Mouse (Mus musculus) left cerebral cortex, adult 2 months (tissue): ENCODE data around the gene Rab11fip5. TPM values are rescaled to one million over a fixed set of nuclear protein-coding genes. Genes with fewer than 3 reads are reported as not detected.

ENCODE experiments used
- DNase-seq, 2 experiments: peaks; one replicate each; pipeline ENCODE4 v3.0.0; 2021 to 2022; ENCODE audit warnings: low spot score in 2 of 2, mixed read lengths in 1 of 2; ENCODE audit errors: extremely low spot score in 1 of 2
- H3K27ac ChIP-seq: fragments of 200-600 bp; 2 replicates; pipeline ENCODE4 v1.8.1; 2022
- H3K4me3 ChIP-seq: fragments of 200-600 bp; 2 replicates; pipeline ENCODE4 v1.8.1; 2022
- CTCF ChIP-seq: fragments of 200-600 bp; IDR thresholded peaks from 2 replicates; pipeline ENCODE4 v1.8.1; 2022; ENCODE audit warnings: antibody characterized with exemption, mild to moderate bottlenecking, moderate library complexity
- intact Hi-C: fragments of 180-260 bp; cut with DNase I; formaldehyde crosslinking; loops from one replicate; pipeline ENCODE4 v1.15.1; 2025
- microRNA-seq, 2 experiments: library from miRNA; unstranded; fragments of <30 nt; microRNA quantifications; one replicate each; pipeline ENCODE4 v1.2.0; 2021
- total RNA-seq, 2 experiments: library from RNA; stranded (reverse); gene quantifications; 2 replicates each; pipeline ENCODE4 v1.2.3; 2021

The Rab11fip5 gene
- total RNA-seq, 2 experiments from 2014 or later, result 74.5 to 78.6 TPM

GRCm38 (mm10) chr6:85295384-85296167 is 78.9 kb downstream of the Rab11fip5 start:
- Histone ChIP-seq H3K27ac (0 out of 2 replicates have a peak overlapping the region, but pooled peaks have one; percentile 18), H3K4me3 (no peak overlapping the region)
- intact Hi-C loops, result loop anchor here (2.0 kb wide), 1 partner anchor 35 kb away; no protein-coding TSS in a partner anchor
- no peak; the same call in 1 of the 2 replicates for TF ChIP-seq CTCF
- DNase-seq, result no peak

- no peak for TF ChIP-seq CTCF
- no peak overlapping the region for H3K4me3 ChIP-seq
- DNase-seq, result no peak
- peak overlapping the region; percentile 9; the same call in 1 of the 2 replicates for H3K27ac ChIP-seq
- intact Hi-C loops, result no loop called here
Measured at GRCm38 (mm10) chr6:85294004-85294379, 80.4 kb downstream of the Rab11fip5 start.

GRCm38 (mm10) chr6:85293255-85294003 is 81.0 kb downstream of the Rab11fip5 start:
- no peak overlapping the region for H3K4me3 ChIP-seq
- peak overlapping the region; percentile 9; the same call in 1 of the 2 replicates for H3K27ac ChIP-seq
- TF ChIP-seq CTCF, result no peak
- no peak for DNase-seq
- intact Hi-C loops, result no loop called here

GRCm38 (mm10) chr6:85290869-85291824 is 83.3 kb downstream of the Rab11fip5 start:
- no peak for DNase-seq
- Histone ChIP-seq H3K27ac (no peak overlapping the region), H3K4me3 (no peak overlapping the region)
- intact Hi-C loops, result no loop called here
- TF ChIP-seq CTCF, result peak; percentile 49

- no peak for DNase-seq
- no peak overlapping the region for H3K4me3 ChIP-seq
- H3K27ac ChIP-seq, result no peak overlapping the region
- no peak for TF ChIP-seq CTCF
- intact Hi-C loops, result no loop called here
Measured at GRCm38 (mm10) chr6:85288193-85288857, 86.1 kb downstream of the Rab11fip5 start.

- intact Hi-C loops, result no loop called here
- TF ChIP-seq CTCF, result no peak
- peak overlapping the region; percentile 19; the same call in 1 of the 2 replicates for H3K27ac ChIP-seq
Measured at GRCm38 (mm10) chr6:85286283-85287047, 88.0 kb downstream of the Rab11fip5 start.

More at GRCm38 (mm10) chr6:85286283-85287047, 88.0 kb downstream of the Rab11fip5 start:
- no peak overlapping the region for H3K4me3 ChIP-seq
- DNase-seq, result no peak

Small RNA genes lying within 50 kb of the gene (microRNA-seq; reads per million reads assigned to microRNA genes)
- gene Mir705, result 0 reads per million in 2 experiments

Other genes with a start within 250 kb of the Rab11fip5 start
- 10 to 100 TPM; 40.8 to 41.6 TPM for gene Spr, start 236.9 kb downstream of the Rab11fip5 start, total RNA-seq
- gene Emx1, start 187.2 kb downstream of the Rab11fip5 start, total RNA-seq, result 10 to 100 TPM; 32.8 to 40.1 TPM
- gene Sfxn5, start 41.2 kb downstream of the Rab11fip5 start, total RNA-seq, result 100 to 1,000 TPM; 161 to 173 TPM
- not detected for gene Noto, start 49.3 kb upstream of the Rab11fip5 start, total RNA-seq
- 10 to 100 TPM; 48.8 to 52.7 TPM for gene Smyd5, start 57.4 kb upstream of the Rab11fip5 start, total RNA-seq
- 100 to 1,000 TPM; 200 to 226 TPM for gene Cct7, start 76.9 kb upstream of the Rab11fip5 start, total RNA-seq
- gene Pradc1, start 77.3 kb upstream of the Rab11fip5 start, total RNA-seq, result 10 to 100 TPM; 25.3 to 26.0 TPM
- 100 to 1,000 TPM; 101 to 102 TPM for gene Fbxo41, start 128.4 kb upstream of the Rab11fip5 start, total RNA-seq
- 10 to 100 TPM; 43.7 to 95.7 TPM for gene Egr4, start 139.0 kb upstream of the Rab11fip5 start, total RNA-seq
- gene Alms1, start 212.9 kb upstream of the Rab11fip5 start, total RNA-seq, result 10 to 100 TPM in 1 of 2 experiments, 1 to 10 TPM in 1; 9.5 to 10.4 TPM